Mouse (Mus musculus): ENCODE data around the gene Cacul1. TPM values are rescaled to one million over a fixed set of nuclear protein-coding genes. Genes with fewer than 3 reads are reported as not detected.
A peak's percentile ranks its signal among the peaks of the same experiment; 100 is the strongest.
"Not testable (repeated sequence)": the region's sequence is repeated elsewhere in the genome, so short reads cannot be mapped to it uniquely, and the experiment has no call there.

Gene Cacul1
- total and polyA plus RNA-seq, 2 experiments from 2014 or later, result 14.4 to 50.3 TPM

DNA sequence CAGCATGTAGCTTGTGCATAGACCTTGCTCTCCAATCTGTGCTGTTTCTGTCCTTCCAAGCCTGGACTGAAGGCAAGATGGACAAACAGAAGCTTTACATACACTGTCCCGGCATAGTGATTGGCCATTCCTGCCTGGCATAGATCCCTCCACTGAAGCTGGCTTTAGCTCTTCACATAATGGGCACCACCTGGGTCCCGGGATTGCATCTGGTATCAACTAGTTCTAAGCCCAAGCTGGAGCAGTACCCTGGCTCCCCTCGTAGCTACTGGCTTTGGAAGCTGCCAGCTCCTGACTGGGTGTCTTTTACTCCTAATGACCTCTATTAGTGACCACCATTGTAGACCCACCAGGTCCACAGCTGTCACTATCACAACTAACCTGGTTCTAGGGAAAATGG lies 22.8 kb upstream of the Cacul1 start:
- Histone ChIP-seq H3K27ac (ENCODE audit: low read depth, low read length) (no peak overlapping the region), H3K4me2 (ENCODE audit: low read depth) (no peak overlapping the region), H3K9me3 (ENCODE audit: low read length) (0 out of 2 replicates have a peak, but pooled peaks cover 2% of the 10 kb centered on the region), H3K9ac (no peak overlapping the region), H3K36me3 (ENCODE audit: insufficient read depth) (no peaks in the 10 kb centered on the region), H3K4me3 (ENCODE audit: low read depth, low read length) (no peak overlapping the region), H3K27me3 (ENCODE audit: insufficient read depth, low read length) (no peaks in the 10 kb centered on the region), H3K4me1 (ENCODE audit: insufficient read depth) (no peaks in the 10 kb centered on the region)
- DNase-seq (no peak), ATAC-seq (no peak)
- 72% methylated on average over 3 of the region's 3 CpGs for WGBS
- TF ChIP-seq CTCF (IDR thresholded peaks at IDR 0.05; ENCODE audit: low read depth), result no peak

- not testable (repeated sequence) for ATAC-seq; H3K36me3 ChIP-seq (ENCODE audit: insufficient read depth); H3K9ac ChIP-seq; H3K27ac ChIP-seq (ENCODE audit: low read depth, low read length); H3K4me1 ChIP-seq (ENCODE audit: insufficient read depth); H3K9me3 ChIP-seq (ENCODE audit: low read length); DNase-seq; H3K4me3 ChIP-seq (ENCODE audit: low read depth, low read length); H3K4me2 ChIP-seq (ENCODE audit: low read depth); H3K27me3 ChIP-seq (ENCODE audit: insufficient read depth, low read length)
- WGBS, result 83% methylated on average over 1 of the region's 1 CpGs
These were observed 21.2 kb upstream of the Cacul1 start for GRCm38 (mm10) chr19:60602066-60602465.

DNA sequence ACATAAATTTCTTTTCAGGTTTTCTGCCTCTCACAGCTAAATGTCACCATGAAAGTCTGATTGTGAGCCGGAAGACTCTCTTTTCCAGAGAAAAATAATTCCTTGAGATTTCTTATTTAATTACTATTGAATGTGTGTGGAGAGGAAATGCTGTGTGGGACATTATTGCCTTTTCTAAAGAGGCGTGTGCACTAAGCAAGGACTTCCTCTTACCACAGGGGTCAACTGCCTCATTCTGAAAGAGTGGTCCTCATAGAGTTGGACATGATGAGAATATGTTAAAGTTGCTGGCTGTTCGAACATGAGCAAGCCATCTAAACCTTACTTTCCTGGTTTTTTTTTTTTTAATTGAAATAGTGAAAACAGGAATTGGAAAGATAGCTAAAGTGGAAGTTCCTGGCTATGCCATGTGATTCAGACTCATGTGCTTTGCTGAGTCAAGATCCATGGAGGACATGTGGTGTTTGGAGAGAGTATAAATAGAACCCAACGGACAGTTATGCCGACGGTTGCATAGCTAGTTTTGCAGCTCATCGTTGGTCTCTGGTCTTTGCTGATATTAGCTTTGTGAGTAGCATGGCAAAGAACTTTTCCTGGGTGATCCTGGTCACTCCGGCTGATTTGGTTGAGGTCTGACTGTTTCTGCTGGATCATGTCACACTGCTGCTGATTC lies 17.3 kb upstream of the Cacul1 start:
- Histone ChIP-seq H3K36me3 (ENCODE audit: insufficient read depth) (no peaks in the 10 kb centered on the region), H3K4me2 (ENCODE audit: low read depth) (no peak overlapping the region), H3K9ac (no peak overlapping the region), H3K27ac (ENCODE audit: low read depth, low read length) (no peak overlapping the region), H3K9me3 (ENCODE audit: low read length) (0 out of 2 replicates have a peak, but pooled peaks cover 2% of the 10 kb centered on the region), H3K27me3 (ENCODE audit: insufficient read depth, low read length) (no peaks in the 10 kb centered on the region), H3K4me3 (ENCODE audit: low read depth, low read length) (no peak overlapping the region), H3K4me1 (ENCODE audit: insufficient read depth) (no peaks in the 10 kb centered on the region)
- WGBS, result 91% methylated on average over 8 of the region's 8 CpGs
- ATAC-seq (no peak), DNase-seq (no peak)
- TF ChIP-seq CTCF (IDR thresholded peaks at IDR 0.05; ENCODE audit: low read depth), result no peak

DNA sequence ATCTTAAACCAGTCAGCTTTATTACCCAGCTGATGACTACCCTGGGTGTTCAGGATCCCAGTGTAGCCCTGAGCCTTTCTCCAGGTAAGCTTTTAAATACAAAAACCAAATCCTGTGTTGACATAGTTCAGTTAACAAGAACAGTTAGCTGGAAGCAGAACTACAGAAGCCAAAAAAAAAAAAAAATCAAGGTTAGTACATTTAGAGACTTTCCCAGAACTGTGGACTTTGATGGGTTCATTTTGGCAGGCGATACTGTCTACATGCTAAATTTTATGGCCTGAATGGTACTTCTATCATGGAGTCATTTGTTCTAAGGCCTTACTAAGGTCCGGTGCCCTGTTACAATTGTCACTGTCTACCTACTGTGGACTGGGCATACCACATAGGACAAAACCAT lies 8.8 kb upstream of the Cacul1 start:
- H3K4me1 ChIP-seq (ENCODE audit: insufficient read depth), result no peaks in the 10 kb centered on the region
- DNase-seq (no peak), ATAC-seq (no peak)
- no peak overlapping the region for H3K4me2 ChIP-seq (ENCODE audit: low read depth)
- no peak overlapping the region for H3K27ac ChIP-seq (ENCODE audit: low read depth, low read length)
- no peak for TF ChIP-seq CTCF (IDR thresholded peaks at IDR 0.05; ENCODE audit: low read depth)
- no peak overlapping the region for H3K4me3 ChIP-seq (ENCODE audit: low read depth, low read length)
- H3K9ac ChIP-seq, result no peak overlapping the region
- H3K27me3 ChIP-seq (ENCODE audit: insufficient read depth, low read length), result no peaks in the 10 kb centered on the region
- WGBS, result 98% methylated on average over 2 of the region's 2 CpGs
- no peaks in the 10 kb centered on the region for H3K36me3 ChIP-seq (ENCODE audit: insufficient read depth)
- H3K9me3 ChIP-seq (ENCODE audit: low read length), result no peaks in the 10 kb centered on the region

GRCm38 (mm10) chr19:60586652-60587051 lies 5.8 kb upstream of the Cacul1 start:
- Histone ChIP-seq H3K4me3 (ENCODE audit: low read depth, low read length) (no peak overlapping the region), H3K4me1 (ENCODE audit: insufficient read depth) (no peaks in the 10 kb centered on the region), H3K27ac (ENCODE audit: low read depth, low read length) (no peak overlapping the region), H3K4me2 (ENCODE audit: low read depth) (no peak overlapping the region), H3K36me3 (ENCODE audit: insufficient read depth) (no peaks in the 10 kb centered on the region), H3K27me3 (ENCODE audit: insufficient read depth, low read length) (no peaks in the 10 kb centered on the region), H3K9me3 (ENCODE audit: low read length) (no peaks in the 10 kb centered on the region), H3K9ac (no peak overlapping the region)
- peak; percentile 22; the same call in 1 of the 2 replicates for TF ChIP-seq CTCF (IDR thresholded peaks at IDR 0.05; ENCODE audit: low read depth)
- DNase-seq (no peak), ATAC-seq (no peak)
- WGBS, result 70% methylated on average over 5 of the region's 5 CpGs

GRCm38 (mm10) chr19:60583201-60583600 lies 2.4 kb upstream of the Cacul1 start:
- DNase-seq (no peak), ATAC-seq (no peak)
- Histone ChIP-seq H3K4me3 (ENCODE audit: low read depth, low read length) (no peak overlapping the region), H3K27ac (ENCODE audit: low read depth, low read length) (no peak overlapping the region), H3K9ac (no peak overlapping the region), H3K27me3 (ENCODE audit: insufficient read depth, low read length) (no peaks in the 10 kb centered on the region), H3K9me3 (ENCODE audit: low read length) (no peaks in the 10 kb centered on the region), H3K36me3 (ENCODE audit: insufficient read depth) (no peaks in the 10 kb centered on the region), H3K4me2 (ENCODE audit: low read depth) (no peak overlapping the region), H3K4me1 (ENCODE audit: insufficient read depth) (peaks cover 11% of the 10 kb centered on the region)
- TF ChIP-seq CTCF (IDR thresholded peaks at IDR 0.05; ENCODE audit: low read depth), result no peak
- whole genome bisulfite sequencing, result 98% methylated on average over 2 of the region's 2 CpGs

- Histone ChIP-seq H3K9ac (peak overlapping the region; percentile 95), H3K4me1 (ENCODE audit: insufficient read depth) (peaks cover 20% of the 10 kb centered on the region), H3K4me3 (ENCODE audit: low read depth, low read length) (peak overlapping the region; percentile 65), H3K4me2 (ENCODE audit: low read depth) (peak overlapping the region; percentile 63), H3K27ac (ENCODE audit: low read depth, low read length) (peak overlapping the region; percentile 81), H3K9me3 (ENCODE audit: low read length) (no peaks in the 10 kb centered on the region), H3K27me3 (ENCODE audit: insufficient read depth, low read length) (no peaks in the 10 kb centered on the region), H3K36me3 (ENCODE audit: insufficient read depth) (no peaks in the 10 kb centered on the region)
- WGBS, result 36% methylated on average over 4 of the region's 4 CpGs
- DNase-seq (no peak), ATAC-seq (peak; percentile 19; the same call in 1 of the 2 replicates)
- TF ChIP-seq CTCF (IDR thresholded peaks at IDR 0.05; ENCODE audit: low read depth), result no peak
These were observed 809 bp upstream of the Cacul1 start for GRCm38 (mm10) chr19:60581377-60582290.
